Mouse (Mus musculus): ENCODE measurements around the gene Furin. TPM values are rescaled to one million over a fixed set of nuclear protein-coding genes. Genes with fewer than 3 reads are reported as not detected.

Gene Furin
- polyA plus RNA-seq, 1 experiment from 2014 or later = 10.0 TPM

GRCm38 (mm10) chr7:80402651-80403321, 2.5 kb downstream of the Furin start:
- under 1% methylated on average over 62 of the region's 92 CpGs for WGBS
- ATAC-seq (ENCODE audit: insufficient number of reproducible peaks, low FRiP score, low TSS enrichment, low read depth) = peak; percentile 51; the same call in 1 of the 2 replicates
- Histone ChIP-seq H3K4me2 (ENCODE audit: low read depth, severe bottlenecking) (peak overlapping the region; percentile 78), H3K36me3 (ENCODE audit: control insufficient read depth, insufficient read depth, low read length) (peaks cover 1% of the 10 kb centered on the region; the same call in 1 of the 2 replicates), H3K9me3 (ENCODE audit: control insufficient read depth, low read length) (no peaks in the 10 kb centered on the region), H3K4me3 (ENCODE audit: low read depth, low read length) (peak overlapping the region; percentile 91), H3K4me1 (ENCODE audit: control insufficient read depth, insufficient read depth, low read length) (peaks cover 16% of the 10 kb centered on the region), H3K27ac (replicated peaks; ENCODE audit: low read depth, low read length) (peak overlapping the region; percentile 87), H3K9ac (ENCODE audit: low read length) (peak overlapping the region; percentile 95), H3K27me3 (ENCODE audit: control insufficient read depth, insufficient read depth, low read length) (no peaks in the 10 kb centered on the region)
- DNase-seq (ENCODE audit: low spot score) = peak; percentile 71

DNA sequence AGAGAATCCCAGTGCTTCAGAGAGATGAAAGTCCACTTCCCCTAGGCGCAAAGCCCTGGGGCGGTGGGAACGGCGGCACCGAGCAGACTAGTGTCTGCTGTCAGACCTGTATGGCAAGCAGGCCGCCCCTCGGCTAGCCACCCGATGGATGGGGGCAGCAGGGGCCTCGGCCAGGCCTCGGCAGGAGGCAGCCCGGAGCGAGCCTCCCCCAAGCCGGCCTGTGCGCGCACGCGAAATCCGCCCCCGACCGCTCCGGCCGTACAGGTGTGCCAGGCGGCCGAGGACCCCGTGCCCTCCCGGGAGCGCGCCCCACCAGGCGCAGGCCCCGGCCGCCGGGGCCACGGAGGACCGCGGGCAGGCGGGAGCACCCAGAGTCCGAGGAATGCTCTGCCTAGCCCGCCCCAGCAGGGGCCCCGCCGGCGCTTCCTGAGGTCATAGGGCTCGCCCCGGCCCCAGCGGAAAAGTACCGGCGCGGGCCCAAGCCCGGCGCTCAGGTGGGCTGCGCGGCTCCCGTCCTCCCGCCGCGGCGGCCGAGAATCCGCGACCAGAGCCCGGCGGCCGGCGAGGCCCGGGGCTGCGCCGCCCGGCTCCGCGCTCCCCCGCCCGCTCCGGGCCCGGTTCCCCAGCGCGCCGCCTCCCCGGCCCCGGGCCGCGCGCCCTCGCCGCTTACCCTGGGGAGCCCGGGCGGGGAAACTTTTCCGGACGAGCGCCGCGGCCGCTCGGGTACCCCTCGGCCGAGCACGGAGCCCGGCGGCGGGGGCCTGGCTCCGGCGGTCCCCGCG, 3.2 kb downstream of the Furin start:
- H3K4me1 ChIP-seq (ENCODE audit: control insufficient read depth, insufficient read depth, low read length) = peaks cover 16% of the 10 kb centered on the region
- ATAC-seq (ENCODE audit: insufficient number of reproducible peaks, low FRiP score, low TSS enrichment, low read depth) = peak; percentile 19; the same call in 1 of the 2 replicates

GRCm38 (mm10) chr7:80401041-80401859, 4.0 kb downstream of the Furin start:
- DNase-seq (ENCODE audit: low spot score) (peak; percentile 37), ATAC-seq (ENCODE audit: insufficient number of reproducible peaks, low FRiP score, low TSS enrichment, low read depth) (no peak)
- H3K9ac ChIP-seq (ENCODE audit: low read length) = peak overlapping the region; percentile 95
- H3K27ac ChIP-seq (replicated peaks; ENCODE audit: low read depth, low read length) = peak overlapping the region; percentile 87
- H3K4me3 ChIP-seq (ENCODE audit: low read depth, low read length) = peak overlapping the region; percentile 91
- H3K9me3 ChIP-seq (ENCODE audit: control insufficient read depth, low read length) = no peaks in the 10 kb centered on the region
- H3K4me1 ChIP-seq (ENCODE audit: control insufficient read depth, insufficient read depth, low read length) = peaks cover 16% of the 10 kb centered on the region
- no peaks in the 10 kb centered on the region for H3K27me3 ChIP-seq (ENCODE audit: control insufficient read depth, insufficient read depth, low read length)
- WGBS = 23% methylated on average over 5 of the region's 5 CpGs
- H3K4me2 ChIP-seq (ENCODE audit: low read depth, severe bottlenecking) = peak overlapping the region; percentile 78
- H3K36me3 ChIP-seq (ENCODE audit: control insufficient read depth, insufficient read depth, low read length) = peaks cover 6% of the 10 kb centered on the region

More for the DNA sequence above, 3.2 kb downstream of the Furin start:
- WGBS = under 1% methylated on average over 79 of the region's 102 CpGs
- Histone ChIP-seq H3K9me3 (ENCODE audit: control insufficient read depth, low read length) (no peaks in the 10 kb centered on the region), H3K9ac (ENCODE audit: low read length) (peak overlapping the region; percentile 95), H3K36me3 (ENCODE audit: control insufficient read depth, insufficient read depth, low read length) (peaks cover 3% of the 10 kb centered on the region; the same call in 1 of the 2 replicates), H3K27ac (replicated peaks; ENCODE audit: low read depth, low read length) (peak overlapping the region; percentile 87), H3K4me2 (ENCODE audit: low read depth, severe bottlenecking) (peak overlapping the region; percentile 78), H3K4me3 (ENCODE audit: low read depth, low read length) (peak overlapping the region; percentile 91), H3K27me3 (ENCODE audit: control insufficient read depth, insufficient read depth, low read length) (no peaks in the 10 kb centered on the region)
- peak; percentile 70 for DNase-seq (ENCODE audit: low spot score)

- no peak for ATAC-seq (ENCODE audit: insufficient number of reproducible peaks, low FRiP score, low TSS enrichment, low read depth)
- no peak overlapping the region for H3K4me3 ChIP-seq (ENCODE audit: low read depth, low read length)
- H3K4me1 ChIP-seq (ENCODE audit: control insufficient read depth, insufficient read depth, low read length) = peaks cover 16% of the 10 kb centered on the region
- H3K27ac ChIP-seq (replicated peaks; ENCODE audit: low read depth, low read length) = no peak overlapping the region
- WGBS = 78% methylated on average over 6 of the region's 6 CpGs
- H3K36me3 ChIP-seq (ENCODE audit: control insufficient read depth, insufficient read depth, low read length) = peaks cover 8% of the 10 kb centered on the region
- DNase-seq (ENCODE audit: low spot score) = no peak
- H3K27me3 ChIP-seq (ENCODE audit: control insufficient read depth, insufficient read depth, low read length) = no peaks in the 10 kb centered on the region
- peak overlapping the region; percentile 78; the same call in 1 of the 2 replicates for H3K4me2 ChIP-seq (ENCODE audit: low read depth, severe bottlenecking)
- H3K9ac ChIP-seq (ENCODE audit: low read length) = no peak overlapping the region; the same call in 1 of the 2 replicates
- no peaks in the 10 kb centered on the region for H3K9me3 ChIP-seq (ENCODE audit: control insufficient read depth, low read length)
These were observed 4.7 kb downstream of the Furin start for GRCm38 (mm10) chr7:80400571-80400970.

GRCm38 (mm10) chr7:80400099-80400498, 5.1 kb downstream of the Furin start:
- Histone ChIP-seq H3K27me3 (ENCODE audit: control insufficient read depth, insufficient read depth, low read length) (no peaks in the 10 kb centered on the region), H3K4me1 (ENCODE audit: control insufficient read depth, insufficient read depth, low read length) (peaks cover 16% of the 10 kb centered on the region), H3K9ac (ENCODE audit: low read length) (no peak overlapping the region; the same call in 1 of the 2 replicates), H3K36me3 (ENCODE audit: control insufficient read depth, insufficient read depth, low read length) (peaks cover 11% of the 10 kb centered on the region), H3K4me2 (ENCODE audit: low read depth, severe bottlenecking) (no peak overlapping the region), H3K27ac (replicated peaks; ENCODE audit: low read depth, low read length) (no peak overlapping the region), H3K9me3 (ENCODE audit: control insufficient read depth, low read length) (no peaks in the 10 kb centered on the region), H3K4me3 (ENCODE audit: low read depth, low read length) (no peak overlapping the region)
- DNase-seq (ENCODE audit: low spot score) (no peak), ATAC-seq (ENCODE audit: insufficient number of reproducible peaks, low FRiP score, low TSS enrichment, low read depth) (no peak)
- WGBS = 43% methylated on average over 5 of the region's 5 CpGs

GRCm38 (mm10) chr7:80398654-80399444, 6.4 kb downstream of the Furin start:
- Histone ChIP-seq H3K27ac (replicated peaks; ENCODE audit: low read depth, low read length) (no peak overlapping the region), H3K9ac (ENCODE audit: low read length) (no peak overlapping the region), H3K27me3 (ENCODE audit: control insufficient read depth, insufficient read depth, low read length) (no peaks in the 10 kb centered on the region), H3K4me1 (ENCODE audit: control insufficient read depth, insufficient read depth, low read length) (peaks cover 16% of the 10 kb centered on the region), H3K36me3 (ENCODE audit: control insufficient read depth, insufficient read depth, low read length) (peaks cover 14% of the 10 kb centered on the region), H3K4me2 (ENCODE audit: low read depth, severe bottlenecking) (no peak overlapping the region), H3K4me3 (ENCODE audit: low read depth, low read length) (no peak overlapping the region), H3K9me3 (ENCODE audit: control insufficient read depth, low read length) (no peaks in the 10 kb centered on the region)
- DNase-seq (ENCODE audit: low spot score) = no peak
- WGBS = 77% methylated on average over 9 of the region's 9 CpGs
- no peak for ATAC-seq (ENCODE audit: insufficient number of reproducible peaks, low FRiP score, low TSS enrichment, low read depth)

DNA sequence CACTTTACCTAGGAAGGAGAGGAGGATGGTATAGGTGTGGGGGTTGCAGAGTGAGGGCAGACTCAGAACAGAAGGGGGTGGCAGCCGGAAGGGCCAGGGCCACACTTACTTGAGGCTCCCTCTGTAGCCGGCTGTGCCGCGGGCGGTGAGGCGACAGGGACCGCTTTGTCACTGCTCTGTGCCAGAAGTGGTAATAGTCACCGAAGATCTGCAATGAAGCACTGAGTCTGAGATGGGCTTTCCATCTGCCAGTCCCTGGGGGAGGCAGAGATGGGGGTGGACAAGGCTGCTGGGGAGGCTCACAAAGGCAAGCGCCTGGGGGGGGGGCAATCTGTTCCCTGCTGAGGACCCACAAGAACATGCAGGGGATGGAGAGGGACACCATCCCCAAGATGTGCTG, 7.2 kb downstream of the Furin start:
- peaks cover 19% of the 10 kb centered on the region for H3K36me3 ChIP-seq (ENCODE audit: control insufficient read depth, insufficient read depth, low read length)
- peaks cover 16% of the 10 kb centered on the region for H3K4me1 ChIP-seq (ENCODE audit: control insufficient read depth, insufficient read depth, low read length)
- no peak overlapping the region for H3K9ac ChIP-seq (ENCODE audit: low read length)
- ATAC-seq (ENCODE audit: insufficient number of reproducible peaks, low FRiP score, low TSS enrichment, low read depth) (no peak), DNase-seq (ENCODE audit: low spot score) (no peak)
- no peak overlapping the region for H3K27ac ChIP-seq (replicated peaks; ENCODE audit: low read depth, low read length)
- H3K9me3 ChIP-seq (ENCODE audit: control insufficient read depth, low read length) = no peaks in the 10 kb centered on the region
- H3K4me2 ChIP-seq (ENCODE audit: low read depth, severe bottlenecking) = no peak overlapping the region
- 89% methylated on average over 9 of the region's 9 CpGs for WGBS
- H3K4me3 ChIP-seq (ENCODE audit: low read depth, low read length) = no peak overlapping the region
- H3K27me3 ChIP-seq (ENCODE audit: control insufficient read depth, insufficient read depth, low read length) = no peaks in the 10 kb centered on the region

All from limb, embryonic 11.5 days (tissue).